Mouse (Mus musculus) liver, embryonic 11.5 days (tissue): ENCODE data around the gene Prmt7. TPM values are rescaled to one million over a fixed set of nuclear protein-coding genes. Genes with fewer than 3 reads are reported as not detected.

Experiments used
- polyA plus RNA-seq: library from polyadenylated mRNA; unstranded; fragments of >200 nt; fragmentation: Nextera tagmentation; extraction: Ambion mirVana; gene quantifications from 2 replicates; pipeline ENCODE4 v1.2.1, GENCODE M21; 2014

Prmt7 gene
- polyA plus RNA-seq, 1 experiment from 2014 or later, result 65.1 TPM

Other genes starting within 250 kb of the Prmt7 start
- 25.6 and 25.8 TPM in 2 replicates for gene Slc12a4, start 244.8 kb upstream of the Prmt7 start, polyA plus RNA-seq
- gene Dpep3, start 231.5 kb upstream of the Prmt7 start, polyA plus RNA-seq, result not detected in 2 replicates
- 24.0 and 25.0 TPM in 2 replicates for gene Dus2, start 219.6 kb upstream of the Prmt7 start, polyA plus RNA-seq
- not detected in 2 replicates for gene Dpep2nb, start 205.0 kb upstream of the Prmt7 start, polyA plus RNA-seq
- gene Ddx28, start 199.1 kb upstream of the Prmt7 start, polyA plus RNA-seq, result 22.3 and 22.5 TPM in 2 replicates
- 5.3 and 6.2 TPM in 2 replicates for gene Nfatc3, start 152.1 kb upstream of the Prmt7 start, polyA plus RNA-seq
- gene Esrp2, start 74.0 kb upstream of the Prmt7 start, polyA plus RNA-seq, result 11.6 and 12.7 TPM in 2 replicates
- 9.2 and 9.6 TPM in 2 replicates for gene Pla2g15, start 60.5 kb upstream of the Prmt7 start, polyA plus RNA-seq
- gene Slc7a6, start 42.1 kb upstream of the Prmt7 start, polyA plus RNA-seq, result 46.3 and 52.5 TPM in 2 replicates
- gene Slc7a6os, start within 50 bp of the Prmt7 start, polyA plus RNA-seq, result 34.8 and 36.5 TPM in 2 replicates
- 1.3 and 2.2 TPM in 2 replicates for gene Smpd3, start 127.1 kb downstream of the Prmt7 start, polyA plus RNA-seq
- gene Zfp90, start 204.4 kb downstream of the Prmt7 start, polyA plus RNA-seq, result 7.9 and 9.2 TPM in 2 replicates